Mouse (Mus musculus) G1E (cell line): ENCODE measurements around the gene Olfr183. TPM values are rescaled to one million over a fixed set of nuclear protein-coding genes. Genes with fewer than 3 reads are reported as not detected.

Source experiments
- ATAC-seq: 2 replicates; pipeline ENCODE4 v1.8.0; 2016; ENCODE audit warnings: mild to moderate bottlenecking; ENCODE audit not compliant: insufficient number of reproducible peaks, poor library complexity, low FRiP score, severe bottlenecking; ENCODE audit errors: extremely low read depth
- DNase-seq: peaks from one replicate; pipeline ENCODE4 v3.0.0; 2012; ENCODE audit warnings: low spot score
- H3K27me3 ChIP-seq: 2 replicates; pipeline ENCODE4 v1.6.1; 2012; ENCODE audit warnings: mild to moderate bottlenecking, low read length, inconsistent platforms; ENCODE audit not compliant: insufficient read depth
- H3K36me3 ChIP-seq: replicated peaks from 2 replicates; pipeline ENCODE3; 2012; ENCODE audit warnings: mild to moderate bottlenecking, inconsistent platforms
- H3K4me1 ChIP-seq: 2 replicates; pipeline ENCODE4 v1.6.1; 2012; ENCODE audit warnings: low read depth, low read length, inconsistent platforms, mixed read lengths; ENCODE audit not compliant: insufficient read depth
- H3K4me3 ChIP-seq: 2 replicates; pipeline ENCODE4 v1.5.1; 2012; ENCODE audit warnings: low read depth, mild to moderate bottlenecking, inconsistent platforms, low read length, moderate library complexity, mixed read lengths
- H3K9me3 ChIP-seq: replicated peaks from 2 replicates; pipeline ENCODE4 v1.6.1; 2012; ENCODE audit warnings: inconsistent platforms
- CTCF ChIP-seq: IDR thresholded peaks from 2 replicates; pipeline ENCODE4 v1.5.1; 2012; ENCODE audit warnings: low read depth, low read length, inconsistent platforms, mixed read lengths
- GATA1 ChIP-seq: IDR thresholded peaks from 2 replicates; pipeline ENCODE4 v1.6.1; 2012; ENCODE audit warnings: borderline replicate concordance, low read length, inconsistent platforms, mixed read lengths
- GATA2 ChIP-seq: IDR thresholded peaks from 2 replicates; pipeline ENCODE4 v1.6.1; 2012; ENCODE audit warnings: low read depth, low read length, inconsistent platforms, borderline replicate concordance
- POLR2AphosphoS5 ChIP-seq: IDR thresholded peaks from 2 replicates; pipeline ENCODE4 v1.6.1; 2012; ENCODE audit warnings: low read depth, low read length, inconsistent platforms; ENCODE audit not compliant: insufficient replicate concordance
- TAL1 ChIP-seq: conservative IDR thresholded peaks from 2 replicates; pipeline ENCODE4 v1.6.1; 2012; ENCODE audit warnings: low read depth, low read length, inconsistent platforms, mixed read lengths
- polyA plus RNA-seq: library from polyadenylated mRNA; stranded (reverse); fragments of >175 nt; gene quantifications from 2 replicates; pipeline ENCODE4 v1.2.3, GENCODE M21; 2012
- total RNA-seq, 2 experiments: library from RNA; stranded (forward) in 1 of 2; stranded (reverse) in 1 of 2; fragments of 200-1000 nt in 1 of 2; fragments of >200 nt in 1 of 2; fragmentation: Nextera tagmentation in 1 of 2; gene quantifications; 2 replicates each; pipeline ENCODE4 v1.2.3; 2014 to 2017

Olfr183 gene
- total RNA-seq (2014; fragmentation: Nextera tagmentation) (3.2 and 3.6 TPM in 2 replicates), total RNA-seq (2017) (1.4 and 1.6 TPM in 2 replicates), polyA plus RNA-seq (not detected in 2 replicates)

GRCm38 (mm10) chr16:58995057-58995456, at the start of gene Olfr183:
Gene Olfr183, plus strand, starts transcription at chr16:58995357.
- DNase-seq (no peak), ATAC-seq (no peak)
- Histone ChIP-seq H3K4me3 (no peak within 1 kb of the TSS), H3K27me3 (no peaks in the 10 kb centered on the region), H3K9me3 (no peaks in the 10 kb centered on the region), H3K4me1 (no peaks in the 10 kb centered on the region; the same call in none of the 2 replicates), H3K36me3 (peaks cover 7% of the 10 kb centered on the region)
- TF ChIP-seq TAL1 (no peak), POLR2AphosphoS5 (no peak), CTCF (no peak), GATA1 (no peak), GATA2 (no peak)

- Histone ChIP-seq H3K4me3 (no peak overlapping the region), H3K36me3 (no peaks in the 10 kb centered on the region), H3K9me3 (no peaks in the 10 kb centered on the region), H3K4me1 (0 out of 2 replicates have a peak, but pooled peaks cover 3% of the 10 kb centered on the region), H3K27me3 (no peaks in the 10 kb centered on the region)
- TF ChIP-seq POLR2AphosphoS5 (no peak), TAL1 (no peak), GATA1 (no peak), CTCF (no peak), GATA2 (no peak)
- no peak for DNase-seq
- no peak for ATAC-seq
Measured at GRCm38 (mm10) chr16:59007146-59007545, 12.0 kb downstream of the Olfr183 start.

GRCm38 (mm10) chr16:59013357-59014018, 18.3 kb downstream of the Olfr183 start:
- TF ChIP-seq CTCF (no peak), GATA1 (no peak), POLR2AphosphoS5 (no peak), GATA2 (no peak), TAL1 (no peak)
- H3K4me3 ChIP-seq, result no peak overlapping the region
- H3K36me3 ChIP-seq, result no peaks in the 10 kb centered on the region
- ATAC-seq (no peak), DNase-seq (no peak)
- no peaks in the 10 kb centered on the region for H3K27me3 ChIP-seq
- no peaks in the 10 kb centered on the region for H3K4me1 ChIP-seq
- no peaks in the 10 kb centered on the region for H3K9me3 ChIP-seq

- ATAC-seq (no peak), DNase-seq (no peak)
- Histone ChIP-seq H3K4me3 (no peak within 1 kb of the TSS), H3K9me3 (no peaks in the 10 kb centered on the region), H3K27me3 (no peaks in the 10 kb centered on the region), H3K36me3 (peaks cover 3% of the 10 kb centered on the region), H3K4me1 (no peaks in the 10 kb centered on the region)
- TF ChIP-seq POLR2AphosphoS5 (no peak), TAL1 (no peak), GATA1 (no peak), GATA2 (no peak), CTCF (no peak)
Measured at GRCm38 (mm10) chr16:59030191-59030590, 35.0 kb downstream of the Olfr183 start, which contains the start of gene Olfr186. Gene Olfr186, minus strand, starts transcription at chr16:59030291.

GRCm38 (mm10) chr16:59039710-59040109, 44.6 kb downstream of the Olfr183 start, which contains the start of gene Olfr187:
Gene Olfr187, minus strand, starts transcription at chr16:59039767.
- Histone ChIP-seq H3K9me3 (no peaks in the 10 kb centered on the region), H3K4me1 (no peaks in the 10 kb centered on the region), H3K27me3 (no peaks in the 10 kb centered on the region), H3K36me3 (no peaks in the 10 kb centered on the region), H3K4me3 (no peak within 1 kb of the TSS)
- TF ChIP-seq POLR2AphosphoS5, result no peak
- no peak for TF ChIP-seq GATA2
- no peak for TF ChIP-seq CTCF
- no peak for TF ChIP-seq GATA1
- TF ChIP-seq TAL1, result no peak
- DNase-seq (no peak), ATAC-seq (no peak)

GRCm38 (mm10) chr16:59045835-59046234, 50.7 kb downstream of the Olfr183 start:
- DNase-seq (no peak), ATAC-seq (peak; percentile 49)
- no peak overlapping the region for H3K4me3 ChIP-seq
- H3K9me3 ChIP-seq, result no peaks in the 10 kb centered on the region
- H3K4me1 ChIP-seq, result peaks cover 7% of the 10 kb centered on the region
- H3K27me3 ChIP-seq, result no peaks in the 10 kb centered on the region
- TF ChIP-seq GATA1 (no peak), CTCF (no peak), GATA2 (no peak), TAL1 (no peak)
- no peaks in the 10 kb centered on the region for H3K36me3 ChIP-seq
